Mouse (Mus musculus): ENCODE measurements around the gene Fry.

- TF ChIP-seq TCF12 (IDR thresholded peaks at IDR 0.05; ENCODE audit: insufficient read depth, poor library complexity, severe bottlenecking) = no peak
- no peak for TF ChIP-seq MAX (IDR thresholded peaks at IDR 0.05; ENCODE audit: low read depth)
- no peak for TF ChIP-seq POLR2AphosphoS2 (IDR thresholded peaks at IDR 0.05; ENCODE audit: insufficient read length, low read depth)
Measured at GRCm38 (mm10) chr5:150071738-150072137, 46.7 kb upstream of the Fry start.
